Mouse (Mus musculus): Measurements from ENCODE around the gene 2410004B18Rik. TPM values are rescaled to one million over a fixed set of nuclear protein-coding genes. Genes with fewer than 3 reads are reported as not detected.
A peak's percentile ranks its signal among the peaks of the same experiment; 100 is the strongest.
"Not testable (repeated sequence)": the region's sequence is repeated elsewhere in the genome, so short reads cannot be mapped to it uniquely, and the experiment has no call there.

Gene 2410004B18Rik
- polyA plus RNA-seq, 1 experiment from 2014 or later: 14.6 TPM

DNA sequence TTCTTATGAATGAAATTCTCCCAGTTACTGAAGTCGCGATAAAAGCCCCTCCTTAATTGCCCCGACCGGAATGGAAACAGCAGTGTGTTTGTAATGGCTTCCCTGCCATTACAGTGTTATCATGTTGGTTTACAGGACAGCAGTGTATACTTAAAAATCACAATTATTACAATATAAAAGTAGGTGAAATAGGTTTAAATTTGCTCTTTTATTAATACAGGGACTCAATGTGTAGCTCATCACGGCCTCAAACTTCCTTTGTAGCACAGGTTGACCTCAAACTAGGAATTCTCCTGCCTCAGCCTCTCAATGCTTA, 13.0 kb downstream of the 2410004B18Rik start:
- Histone ChIP-seq H3K27me3 (no peaks in the 10 kb centered on the region; the same call in 1 of the 2 replicates), H3K9me3 (replicated peaks) (no peaks in the 10 kb centered on the region), H3K36me3 (replicated peaks) (no peaks in the 10 kb centered on the region), H3K9ac (no peak overlapping the region), H3K27ac (replicated peaks) (no peak overlapping the region; the same call in 1 of the 2 replicates), H3K4me1 (replicated peaks) (peaks cover 32% of the 10 kb centered on the region), H3K4me3 (replicated peaks) (no peak overlapping the region), H3K4me2 (peak overlapping the region; percentile 67)
- no peak for ATAC-seq (ENCODE audit: insufficient read depth)
- 17% methylated on average over 5 of the region's 5 CpGs for WGBS (ENCODE audit: insufficient replicate concordance)

DNA sequence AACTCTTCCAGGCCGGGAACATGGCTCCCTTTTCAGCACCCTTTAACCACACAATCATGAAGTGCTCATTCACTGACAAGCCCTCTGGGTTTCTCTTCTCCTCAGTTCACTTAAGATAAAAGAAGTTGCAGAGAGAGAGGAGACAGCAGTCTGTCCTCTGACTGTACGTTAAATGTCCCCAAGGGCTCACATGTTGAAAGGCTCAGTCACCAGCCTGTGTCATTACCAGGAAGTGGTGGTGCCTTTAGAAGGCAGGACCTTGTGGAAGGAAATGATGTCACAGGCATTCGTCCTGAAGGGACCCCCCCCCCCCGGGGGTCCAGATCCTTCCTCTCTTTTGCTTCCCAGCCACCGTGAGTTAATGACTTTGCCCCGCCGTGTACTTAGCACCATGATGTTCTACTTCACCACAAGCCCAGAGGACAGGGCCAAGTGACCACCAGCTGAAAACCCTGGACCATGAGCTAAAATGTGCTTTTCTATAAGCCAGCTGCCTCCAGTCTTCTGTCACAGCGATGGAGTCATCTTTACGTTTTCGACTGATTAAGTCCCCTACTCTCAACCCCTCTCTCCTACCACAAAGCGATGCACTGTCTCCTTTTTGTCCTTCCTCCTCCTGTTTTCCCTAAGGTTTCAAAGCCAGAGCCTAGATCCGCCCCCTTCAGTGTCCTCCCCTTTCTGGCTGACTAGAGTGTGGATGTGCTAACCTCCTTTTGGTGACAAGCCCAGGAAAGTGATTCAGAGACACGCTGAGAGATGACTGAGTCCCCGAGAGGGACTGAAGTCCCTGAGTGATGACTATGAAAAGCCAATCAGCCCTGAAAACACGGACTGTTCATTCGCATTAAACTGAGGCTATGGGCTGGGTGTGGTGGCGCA, 13.7 kb downstream of the 2410004B18Rik start:
- Histone ChIP-seq H3K4me3 (replicated peaks) (no peak overlapping the region), H3K9ac (no peak overlapping the region), H3K36me3 (replicated peaks) (no peaks in the 10 kb centered on the region), H3K9me3 (replicated peaks) (no peaks in the 10 kb centered on the region), H3K4me1 (replicated peaks) (peaks cover 29% of the 10 kb centered on the region), H3K4me2 (peak overlapping the region; percentile 67), H3K27me3 (no peaks in the 10 kb centered on the region; the same call in 1 of the 2 replicates), H3K27ac (replicated peaks) (no peak overlapping the region)
- WGBS (ENCODE audit: insufficient replicate concordance): 48% methylated on average over 17 of the region's 17 CpGs
- ATAC-seq (ENCODE audit: insufficient read depth): no peak

DNA sequence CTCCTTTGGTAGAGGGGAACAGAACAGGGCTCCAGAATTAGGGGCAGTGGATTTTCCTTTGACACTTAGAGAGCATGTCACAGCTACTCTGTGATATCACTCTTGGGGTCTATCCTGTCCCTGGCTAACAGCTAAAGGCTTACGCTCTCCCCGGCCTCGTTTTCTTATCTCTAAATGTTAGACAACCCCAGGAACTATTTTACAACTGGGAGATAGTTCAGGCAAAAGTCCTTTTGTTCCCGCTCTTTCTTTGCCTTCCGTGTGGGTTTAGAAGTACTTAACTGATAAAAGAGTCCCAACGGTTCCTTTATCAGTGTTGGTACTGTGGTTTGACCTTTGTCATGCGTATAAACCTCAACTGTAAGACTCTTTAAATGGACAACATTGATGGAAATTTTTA, 15.1 kb downstream of the 2410004B18Rik start:
- H3K9ac ChIP-seq: no peak overlapping the region
- H3K27me3 ChIP-seq: no peaks in the 10 kb centered on the region; the same call in 1 of the 2 replicates
- no peak overlapping the region for H3K4me2 ChIP-seq
- H3K4me3 ChIP-seq (replicated peaks): no peak overlapping the region
- H3K4me1 ChIP-seq (replicated peaks): peaks cover 29% of the 10 kb centered on the region
- no peaks in the 10 kb centered on the region for H3K36me3 ChIP-seq (replicated peaks)
- no peak for ATAC-seq (ENCODE audit: insufficient read depth)
- H3K9me3 ChIP-seq (replicated peaks): no peaks in the 10 kb centered on the region
- WGBS (ENCODE audit: insufficient replicate concordance): 9% methylated on average over 7 of the region's 7 CpGs
- no peak overlapping the region for H3K27ac ChIP-seq (replicated peaks)

DNA sequence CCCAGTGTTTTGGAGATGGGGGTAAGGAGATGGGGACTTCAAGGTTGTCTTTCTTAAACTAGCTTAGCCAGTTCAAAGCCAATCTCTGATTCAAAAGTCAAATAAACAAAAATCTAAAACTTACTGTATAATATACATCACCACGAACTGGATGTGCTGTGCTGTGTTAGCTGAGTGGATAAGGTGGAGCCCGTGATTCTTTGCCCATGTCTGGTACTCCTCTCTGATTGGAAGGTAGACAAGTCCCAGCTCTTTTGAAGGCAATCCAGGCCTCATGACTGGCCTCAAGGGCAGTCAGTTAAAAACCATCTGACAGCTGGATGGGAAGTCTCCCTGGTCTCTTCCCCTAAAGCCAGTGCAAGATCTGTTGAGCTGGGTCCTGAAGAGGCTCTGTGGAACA, 15.6 kb downstream of the 2410004B18Rik start:
- no peaks in the 10 kb centered on the region; the same call in 1 of the 2 replicates for H3K27me3 ChIP-seq
- no peak overlapping the region for H3K4me2 ChIP-seq
- peaks cover 29% of the 10 kb centered on the region for H3K4me1 ChIP-seq (replicated peaks)
- WGBS (ENCODE audit: insufficient replicate concordance): 47% methylated on average over 2 of the region's 2 CpGs
- H3K4me3 ChIP-seq (replicated peaks): no peak overlapping the region
- H3K36me3 ChIP-seq (replicated peaks): no peaks in the 10 kb centered on the region
- no peak for ATAC-seq (ENCODE audit: insufficient read depth)
- no peak overlapping the region for H3K27ac ChIP-seq (replicated peaks)
- no peak overlapping the region for H3K9ac ChIP-seq
- H3K9me3 ChIP-seq (replicated peaks): no peaks in the 10 kb centered on the region

DNA sequence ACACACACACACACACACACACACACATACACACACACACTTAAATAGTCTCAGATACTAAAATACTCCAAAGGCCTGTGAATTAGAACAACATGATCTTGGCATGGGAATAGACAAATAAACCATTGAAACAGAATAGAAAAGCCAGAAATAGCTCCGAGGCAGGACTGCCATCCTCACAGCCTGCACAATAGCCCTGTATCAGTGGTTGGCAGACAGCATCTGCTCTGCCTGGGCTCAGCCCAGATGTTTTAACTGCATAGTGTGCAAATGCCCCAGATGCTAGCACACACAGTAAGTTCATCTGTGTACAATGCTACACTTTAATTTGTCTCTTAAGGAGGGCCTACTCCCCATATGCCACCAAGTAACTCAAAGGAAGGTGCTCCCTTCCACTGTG, 22.0 kb downstream of the 2410004B18Rik start:
- no peak overlapping the region for H3K4me3 ChIP-seq (replicated peaks)
- WGBS (ENCODE audit: insufficient replicate concordance): 32% methylated on average over 1 of the region's 1 CpGs
- H3K9me3 ChIP-seq (replicated peaks): no peaks in the 10 kb centered on the region
- no peak overlapping the region for H3K4me2 ChIP-seq
- H3K27ac ChIP-seq (replicated peaks): no peak overlapping the region
- H3K27me3 ChIP-seq: peaks cover 27% of the 10 kb centered on the region
- no peak overlapping the region for H3K9ac ChIP-seq
- peaks cover 18% of the 10 kb centered on the region for H3K4me1 ChIP-seq (replicated peaks)
- no peak for ATAC-seq (ENCODE audit: insufficient read depth)
- H3K36me3 ChIP-seq (replicated peaks): no peaks in the 10 kb centered on the region

DNA sequence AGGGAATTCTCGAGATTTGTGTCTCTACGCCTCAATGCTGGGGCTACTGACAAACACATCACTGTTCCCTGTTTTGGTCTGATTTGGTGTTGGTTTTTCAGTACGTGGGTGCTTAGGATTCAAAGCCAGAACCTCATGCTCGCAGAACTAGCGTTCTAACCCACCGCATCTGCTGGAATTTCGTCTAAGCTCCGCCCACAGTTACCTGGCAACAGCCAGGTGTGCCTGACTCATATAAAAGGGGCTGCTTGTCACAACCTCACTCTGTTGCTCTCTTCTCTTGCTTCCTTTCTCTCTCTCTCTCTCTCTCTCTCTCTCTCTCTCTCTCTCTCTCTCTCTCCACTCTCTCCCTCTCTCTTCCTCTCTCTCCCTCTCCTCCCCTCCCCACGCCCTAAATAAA, 24.6 kb downstream of the 2410004B18Rik start:
- Histone ChIP-seq H3K27ac (replicated peaks) (no peak overlapping the region), H3K4me1 (replicated peaks) (peaks cover 18% of the 10 kb centered on the region), H3K9ac (no peak overlapping the region), H3K9me3 (replicated peaks) (no peaks in the 10 kb centered on the region), H3K4me3 (replicated peaks) (no peak overlapping the region), H3K27me3 (peaks cover 33% of the 10 kb centered on the region), H3K36me3 (replicated peaks) (no peaks in the 10 kb centered on the region), H3K4me2 (no peak overlapping the region)
- ATAC-seq (ENCODE audit: insufficient read depth): no peak
- 32% methylated on average over 9 of the region's 9 CpGs for WGBS (ENCODE audit: insufficient replicate concordance)

DNA sequence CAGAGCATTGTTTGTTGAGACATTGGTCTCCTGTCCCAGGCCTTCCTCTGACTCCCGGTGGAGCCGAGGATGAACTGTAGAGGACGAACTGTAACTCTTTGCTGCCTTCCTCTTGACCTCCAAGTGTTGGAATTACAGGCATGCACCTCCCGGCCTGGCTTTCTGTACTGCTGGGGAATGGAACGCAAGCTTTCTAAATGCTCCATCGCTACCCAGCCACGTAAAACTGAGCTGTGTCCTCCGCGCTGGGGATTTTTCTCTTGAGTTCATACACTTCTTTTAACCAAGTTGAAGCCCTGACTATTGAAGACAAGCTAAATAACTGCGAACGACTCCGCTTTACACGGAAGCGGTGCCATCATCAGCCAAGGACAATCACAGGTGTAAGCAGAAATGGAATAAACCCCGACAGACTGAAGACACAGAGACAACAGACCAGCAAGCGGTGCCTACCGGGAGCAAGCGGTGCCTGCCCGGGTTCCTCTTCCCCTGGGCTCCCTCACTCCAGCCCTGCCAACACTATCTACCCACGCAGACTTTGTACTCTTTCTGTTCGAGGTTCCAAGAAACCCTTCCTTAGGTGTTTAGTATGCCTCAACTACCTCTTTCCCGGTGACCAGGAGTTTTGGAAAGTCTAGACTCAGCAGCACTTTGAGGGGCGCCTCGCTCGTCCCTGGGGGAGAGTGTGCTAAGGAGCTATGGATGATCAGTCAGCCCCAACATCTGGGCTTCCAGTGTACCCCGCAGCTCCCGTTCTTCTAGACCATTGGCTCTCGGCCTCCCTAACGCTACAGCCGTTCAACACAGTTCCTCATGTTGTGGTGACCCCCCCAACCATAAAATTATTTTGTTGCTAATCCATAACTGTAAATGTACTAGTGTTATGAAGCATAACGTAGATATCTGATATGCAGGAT, 25.5 kb downstream of the 2410004B18Rik start:
- H3K36me3 ChIP-seq (replicated peaks): no peaks in the 10 kb centered on the region
- WGBS (ENCODE audit: insufficient replicate concordance): 16% methylated on average over 31 of the region's 31 CpGs
- H3K4me3 ChIP-seq (replicated peaks): peak overlapping the region; percentile 7; the same call in 1 of the 2 replicates
- peaks cover 33% of the 10 kb centered on the region for H3K27me3 ChIP-seq
- H3K9me3 ChIP-seq (replicated peaks): no peaks in the 10 kb centered on the region
- H3K9ac ChIP-seq: no peak overlapping the region
- peak; percentile 20 for ATAC-seq (ENCODE audit: insufficient read depth)
- H3K4me1 ChIP-seq (replicated peaks): peaks cover 18% of the 10 kb centered on the region
- H3K4me2 ChIP-seq: peak overlapping the region; percentile 43
- peak overlapping the region; percentile 24; the same call in 1 of the 2 replicates for H3K27ac ChIP-seq (replicated peaks)

DNA sequence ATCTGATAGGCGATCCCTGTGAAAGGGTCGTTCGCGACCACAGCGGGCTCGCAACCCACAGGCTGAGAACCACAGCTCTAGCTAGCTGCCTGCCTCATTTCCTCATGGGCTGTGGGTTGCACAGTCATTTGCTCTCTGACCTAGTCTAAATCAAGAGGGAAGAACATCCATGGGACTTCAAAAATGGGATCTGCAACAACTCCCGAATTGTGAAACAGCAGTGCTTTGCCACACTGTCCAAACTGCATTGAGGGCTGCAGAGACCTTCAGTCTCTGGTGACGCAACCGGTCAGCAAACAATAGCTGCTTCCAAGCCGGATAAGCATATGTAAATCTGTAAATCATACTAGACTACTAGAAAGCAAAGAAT, 26.2 kb downstream of the 2410004B18Rik start:
- H3K27me3 ChIP-seq: peaks cover 33% of the 10 kb centered on the region
- WGBS (ENCODE audit: insufficient replicate concordance): 5% methylated on average over 10 of the region's 10 CpGs
- H3K4me3 ChIP-seq (replicated peaks): peak overlapping the region; percentile 7; the same call in 1 of the 2 replicates
- H3K9ac ChIP-seq: no peak overlapping the region
- peak; percentile 77 for ATAC-seq (ENCODE audit: insufficient read depth)
- no peaks in the 10 kb centered on the region for H3K9me3 ChIP-seq (replicated peaks)
- H3K4me2 ChIP-seq: peak overlapping the region; percentile 43
- peak overlapping the region; percentile 24; the same call in 1 of the 2 replicates for H3K27ac ChIP-seq (replicated peaks)
- H3K4me1 ChIP-seq (replicated peaks): peaks cover 18% of the 10 kb centered on the region
- no peaks in the 10 kb centered on the region for H3K36me3 ChIP-seq (replicated peaks)

DNA sequence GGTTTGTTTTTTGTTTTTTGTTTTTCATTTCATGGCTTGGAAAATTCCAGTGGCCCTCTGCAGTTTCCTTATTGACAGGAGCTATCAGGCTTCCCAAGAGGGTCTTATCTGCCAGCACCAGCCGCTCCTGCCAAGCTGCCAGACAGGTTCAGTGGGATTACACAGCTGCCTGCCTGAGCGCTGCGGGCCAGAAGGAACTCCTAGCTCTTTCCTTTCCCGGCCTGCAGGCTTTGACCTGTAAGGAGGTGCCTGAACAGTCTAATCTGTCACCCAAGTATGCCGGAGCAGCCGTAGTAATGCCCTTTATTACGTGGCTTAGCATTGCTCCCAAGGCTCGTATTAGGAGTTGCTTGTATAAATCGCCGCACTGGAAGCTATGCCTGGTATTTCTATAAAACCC, 26.7 kb downstream of the 2410004B18Rik start:
- 8% methylated on average over 10 of the region's 10 CpGs for WGBS (ENCODE audit: insufficient replicate concordance)
- H3K4me1 ChIP-seq (replicated peaks): peaks cover 21% of the 10 kb centered on the region
- H3K36me3 ChIP-seq (replicated peaks): no peaks in the 10 kb centered on the region
- no peak overlapping the region for H3K4me3 ChIP-seq (replicated peaks)
- H3K27ac ChIP-seq (replicated peaks): no peak overlapping the region
- H3K4me2 ChIP-seq: peak overlapping the region; percentile 43
- ATAC-seq (ENCODE audit: insufficient read depth): peak; percentile 44; the same call in 1 of the 2 replicates
- H3K9ac ChIP-seq: no peak overlapping the region
- H3K27me3 ChIP-seq: peaks cover 33% of the 10 kb centered on the region
- H3K9me3 ChIP-seq (replicated peaks): no peaks in the 10 kb centered on the region

DNA sequence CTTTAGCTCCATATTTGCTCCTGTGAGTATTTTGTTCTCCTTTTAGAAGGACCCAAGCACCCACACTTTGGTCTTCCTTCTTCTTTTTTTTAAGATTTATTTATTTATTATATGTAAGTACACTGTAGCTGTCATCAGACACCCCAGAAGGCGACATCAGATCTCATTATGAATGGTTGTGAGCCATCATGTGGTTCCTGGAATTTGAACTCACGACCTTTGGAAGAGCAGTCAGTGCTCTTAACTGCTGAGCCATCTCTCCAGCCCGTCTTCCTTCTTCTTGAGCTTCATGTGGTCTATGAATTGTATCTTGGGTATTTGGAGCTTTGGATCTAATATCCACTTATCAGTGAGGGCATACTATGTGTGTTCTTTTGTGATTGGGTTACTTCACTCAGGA, 27.8 kb downstream of the 2410004B18Rik start:
- H3K4me2 ChIP-seq; ATAC-seq (ENCODE audit: insufficient read depth); H3K36me3 ChIP-seq (replicated peaks); H3K4me3 ChIP-seq (replicated peaks); H3K9ac ChIP-seq; H3K27ac ChIP-seq (replicated peaks); H3K9me3 ChIP-seq (replicated peaks): not testable (repeated sequence)
- Histone ChIP-seq H3K27me3 (peaks cover 33% of the 10 kb centered on the region), H3K4me1 (replicated peaks) (peaks cover 23% of the 10 kb centered on the region)
- WGBS (ENCODE audit: insufficient replicate concordance): 56% methylated on average over 3 of the region's 3 CpGs

DNA sequence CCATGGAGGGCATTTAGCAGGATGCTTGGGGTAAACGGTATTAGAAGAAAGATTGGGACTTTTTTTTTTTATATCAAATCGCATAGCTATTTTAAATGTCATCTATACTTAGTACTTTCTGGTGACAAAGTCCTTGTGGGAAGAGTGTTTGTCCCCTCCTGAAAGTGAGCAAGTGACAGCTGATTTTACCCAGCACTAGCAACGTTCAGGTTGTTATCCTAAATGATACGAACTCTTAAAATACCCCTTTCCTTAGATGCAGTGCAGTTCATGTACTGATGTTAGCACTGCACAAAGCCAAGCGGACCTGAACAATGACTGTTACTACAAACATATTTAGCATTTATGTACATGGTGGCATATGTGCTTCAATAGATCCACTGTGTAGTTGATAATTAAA, 29.0 kb downstream of the 2410004B18Rik start:
- no peak for ATAC-seq (ENCODE audit: insufficient read depth)
- no peaks in the 10 kb centered on the region for H3K9me3 ChIP-seq (replicated peaks)
- no peak overlapping the region for H3K9ac ChIP-seq
- no peak overlapping the region for H3K27ac ChIP-seq (replicated peaks)
- peaks cover 23% of the 10 kb centered on the region for H3K4me1 ChIP-seq (replicated peaks)
- H3K4me2 ChIP-seq: no peak overlapping the region
- whole genome bisulfite sequencing (ENCODE audit: insufficient replicate concordance): 67% methylated on average over 5 of the region's 5 CpGs
- H3K4me3 ChIP-seq (replicated peaks): no peak overlapping the region
- H3K36me3 ChIP-seq (replicated peaks): no peaks in the 10 kb centered on the region
- H3K27me3 ChIP-seq: peaks cover 33% of the 10 kb centered on the region
